Mouse (Mus musculus): Measurements from ENCODE around the gene Macrod2. TPM values are rescaled to one million over a fixed set of nuclear protein-coding genes. Genes with fewer than 3 reads are reported as not detected.

The Macrod2 gene
- polyA plus RNA-seq, 1 experiment from 2014 or later = 11.5 TPM

Other genes with a start within 250 kb of the Macrod2 start
- gene Gm17374, start 243.3 kb upstream of the Macrod2 start, polyA plus RNA-seq (2015; fragmentation: Nextera tagmentation; extraction: Ambion mirVana) = not detected in 2 replicates
- gene Esf1, start 224.7 kb upstream of the Macrod2 start, polyA plus RNA-seq (2015; fragmentation: Nextera tagmentation; extraction: Ambion mirVana) = 15.8 and 19.1 TPM in 2 replicates
- gene Ndufaf5, start 224.7 kb upstream of the Macrod2 start, polyA plus RNA-seq (2015; fragmentation: Nextera tagmentation; extraction: Ambion mirVana) = 11.4 and 12.4 TPM in 2 replicates
- not detected in 2 replicates for gene Sel1l2, start 5.6 kb upstream of the Macrod2 start, polyA plus RNA-seq (2015; fragmentation: Nextera tagmentation; extraction: Ambion mirVana)

Data from liver, embryonic 13.5 days (tissue).